Mouse (Mus musculus): Measurements from ENCODE around the gene Vmn2r39. TPM values are rescaled to one million over a fixed set of nuclear protein-coding genes. Genes with fewer than 3 reads are reported as not detected.
"Not testable (repeated sequence)": the region's sequence is repeated elsewhere in the genome, so short reads cannot be mapped to it uniquely, and the experiment has no call there.

The Vmn2r39 gene
- total RNA-seq (2021) = not detected
- long read RNA-seq, experiment 1 = 0 reads
- long read RNA-seq, experiment 2 = 0 reads

DNA sequence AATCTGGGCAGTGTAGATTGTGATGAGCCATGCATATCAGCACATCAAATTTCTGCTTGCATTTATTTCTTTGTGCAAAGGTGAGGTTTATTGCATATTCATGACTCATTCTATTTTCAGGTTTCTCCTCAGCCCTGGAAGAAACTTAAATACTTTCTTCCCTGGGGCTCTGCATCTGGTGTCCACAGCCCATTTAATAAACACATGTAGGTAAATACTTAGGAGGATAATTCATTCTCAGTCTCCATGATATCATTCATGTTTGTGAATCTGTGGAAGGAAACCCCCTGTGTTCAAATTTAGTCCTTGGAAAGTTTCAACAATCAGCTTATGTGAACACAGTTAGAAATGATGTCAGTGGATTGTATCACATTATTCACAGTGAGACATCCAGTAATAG is at the start of gene Vmn2r39:
TSS of gene Vmn2r39 (minus strand) at position 101 of the 400 bp plus-strand sequence.
- intact Hi-C loops (cut with DNase I); DNase-seq: not testable (repeated sequence)

- DNase-seq; intact Hi-C loops (cut with DNase I): not testable (repeated sequence)
Observed at GRCm38 (mm10) chr7:9065353-9065752, 34.8 kb upstream of the Vmn2r39 start.

Other genes starting within 250 kb of the Vmn2r39 start
- not detected for gene Vmn2r40, start 99.4 kb downstream of the Vmn2r39 start, total RNA-seq (2021)
- not detected for gene Vmn2r38, start 67.1 kb upstream of the Vmn2r39 start, total RNA-seq (2021)
- not detected for gene Vmn2r37, start 192.9 kb upstream of the Vmn2r39 start, total RNA-seq (2021)